Mouse (Mus musculus) thymus, adult 2 months (tissue): ENCODE data around the gene Mettl2.

ENCODE experiments used
- CTCF ChIP-seq: fragments of 200-500 bp; IDR thresholded peaks from 2 replicates; pipeline ENCODE4 v1.5.1; 2012; ENCODE audit warnings: mild to moderate bottlenecking, control low read depth, low read length, moderate library complexity, borderline replicate concordance; ENCODE audit not compliant: control insufficient read depth, poor library complexity, insufficient read depth; ENCODE audit errors: extremely low read depth
- POLR2A ChIP-seq: fragments of 200-500 bp; IDR thresholded peaks from 2 replicates; pipeline ENCODE4 v1.6.1; 2012; ENCODE audit warnings: mild to moderate bottlenecking, low read length, control low read depth, moderate library complexity; ENCODE audit not compliant: control insufficient read depth, poor library complexity, insufficient read depth; ENCODE audit errors: extremely low read depth

GRCm38 (mm10) chr11:105123986-105124385 lies 2.2 kb upstream of the Mettl2 start:
- no peak for TF ChIP-seq POLR2A
- TF ChIP-seq CTCF, result no peak
